Mouse (Mus musculus): ENCODE results near the gene Pabpc6. TPM values are rescaled to one million over a fixed set of nuclear protein-coding genes. Genes with fewer than 3 reads are reported as not detected.

Pabpc6 gene
- not detected in 2 replicates for polyA plus RNA-seq (2015; fragmentation: Nextera tagmentation; extraction: Ambion mirVana)

- no peaks in the 10 kb centered on the region for H3K36me3 ChIP-seq (ENCODE audit: control insufficient read depth, insufficient read depth, low read length)
- H3K9me3 ChIP-seq (replicated peaks; ENCODE audit: control insufficient read depth, low read length, poor library complexity, severe bottlenecking) = no peaks in the 10 kb centered on the region; the same call in 1 of the 2 replicates
- H3K27ac ChIP-seq (ENCODE audit: low read length) = no peak within 1 kb of the TSS
- no peaks in the 10 kb centered on the region for H3K4me1 ChIP-seq (ENCODE audit: control insufficient read depth, insufficient read depth, low read length)
- H3K4me2 ChIP-seq (ENCODE audit: low read length) = no peak within 1 kb of the TSS
- H3K4me3 ChIP-seq (ENCODE audit: low read depth, low read length) = no peak within 1 kb of the TSS
- no peak within 1 kb of the TSS for H3K9ac ChIP-seq (ENCODE audit: low read depth, low read length)
- WGBS = 96% methylated on average over 36 of the region's 36 CpGs
- no peak for ATAC-seq
- H3K27me3 ChIP-seq (ENCODE audit: control insufficient read depth, insufficient read depth, low read depth, low read length) = no peaks in the 10 kb centered on the region
Observed at GRCm38 (mm10) chr17:9669283-9669905, at the start of gene Pabpc6. Gene Pabpc6 (minus strand): TSS chr17:9669717.

GRCm38 (mm10) chr17:9710910-9711309 is 41.4 kb upstream of the Pabpc6 start:
- Histone ChIP-seq H3K27me3 (ENCODE audit: control insufficient read depth, insufficient read depth, low read depth, low read length) (no peaks in the 10 kb centered on the region), H3K9me3 (replicated peaks; ENCODE audit: control insufficient read depth, low read length, poor library complexity, severe bottlenecking) (no peaks in the 10 kb centered on the region; the same call in 1 of the 2 replicates), H3K27ac (ENCODE audit: low read length) (no peak overlapping the region), H3K36me3 (ENCODE audit: control insufficient read depth, insufficient read depth, low read length) (no peaks in the 10 kb centered on the region), H3K4me2 (ENCODE audit: low read length) (no peak overlapping the region), H3K4me3 (ENCODE audit: low read depth, low read length) (no peak overlapping the region), H3K4me1 (ENCODE audit: control insufficient read depth, insufficient read depth, low read length) (no peaks in the 10 kb centered on the region), H3K9ac (ENCODE audit: low read depth, low read length) (no peak overlapping the region)
- 94% methylated on average over 6 of the region's 6 CpGs for WGBS
- no peak for ATAC-seq

- Histone ChIP-seq H3K4me2 (ENCODE audit: low read length) (no peak overlapping the region), H3K36me3 (ENCODE audit: control insufficient read depth, insufficient read depth, low read length) (no peaks in the 10 kb centered on the region), H3K9ac (ENCODE audit: low read depth, low read length) (no peak overlapping the region), H3K27me3 (ENCODE audit: control insufficient read depth, insufficient read depth, low read depth, low read length) (no peaks in the 10 kb centered on the region), H3K9me3 (replicated peaks; ENCODE audit: control insufficient read depth, low read length, poor library complexity, severe bottlenecking) (no peaks in the 10 kb centered on the region), H3K4me3 (ENCODE audit: low read depth, low read length) (no peak overlapping the region), H3K4me1 (ENCODE audit: control insufficient read depth, insufficient read depth, low read length) (no peaks in the 10 kb centered on the region), H3K27ac (ENCODE audit: low read length) (no peak overlapping the region)
- no peak for ATAC-seq
- WGBS = 90% methylated on average over 3 of the region's 3 CpGs
Observed at GRCm38 (mm10) chr17:9708888-9709287, 39.4 kb upstream of the Pabpc6 start.

- Histone ChIP-seq H3K4me3 (ENCODE audit: low read depth, low read length) (no peak overlapping the region), H3K9ac (ENCODE audit: low read depth, low read length) (no peak overlapping the region), H3K4me2 (ENCODE audit: low read length) (no peak overlapping the region), H3K36me3 (ENCODE audit: control insufficient read depth, insufficient read depth, low read length) (no peaks in the 10 kb centered on the region), H3K9me3 (replicated peaks; ENCODE audit: control insufficient read depth, low read length, poor library complexity, severe bottlenecking) (no peaks in the 10 kb centered on the region), H3K4me1 (ENCODE audit: control insufficient read depth, insufficient read depth, low read length) (no peaks in the 10 kb centered on the region), H3K27ac (ENCODE audit: low read length) (no peak overlapping the region), H3K27me3 (ENCODE audit: control insufficient read depth, insufficient read depth, low read depth, low read length) (no peaks in the 10 kb centered on the region)
- ATAC-seq = no peak
- WGBS = 85% methylated on average over 1 of the region's 1 CpGs
Observed at GRCm38 (mm10) chr17:9707356-9707755, 37.8 kb upstream of the Pabpc6 start.

- H3K4me2 ChIP-seq (ENCODE audit: low read length) = no peak overlapping the region
- no peaks in the 10 kb centered on the region for H3K36me3 ChIP-seq (ENCODE audit: control insufficient read depth, insufficient read depth, low read length)
- 0 out of 2 replicates have a peak, but pooled peaks cover 3% of the 10 kb centered on the region for H3K4me1 ChIP-seq (ENCODE audit: control insufficient read depth, insufficient read depth, low read length)
- no peak overlapping the region for H3K27ac ChIP-seq (ENCODE audit: low read length)
- no peaks in the 10 kb centered on the region for H3K9me3 ChIP-seq (replicated peaks; ENCODE audit: control insufficient read depth, low read length, poor library complexity, severe bottlenecking)
- H3K9ac ChIP-seq (ENCODE audit: low read depth, low read length) = no peak overlapping the region
- WGBS = 39% methylated on average over 7 of the region's 7 CpGs
- ATAC-seq = peak; percentile 28; the same call in 1 of the 2 replicates
- no peak overlapping the region for H3K4me3 ChIP-seq (ENCODE audit: low read depth, low read length)
- no peaks in the 10 kb centered on the region for H3K27me3 ChIP-seq (ENCODE audit: control insufficient read depth, insufficient read depth, low read depth, low read length)
Observed at GRCm38 (mm10) chr17:9697763-9698162, 28.2 kb upstream of the Pabpc6 start.

- 73% methylated on average over 4 of the region's 4 CpGs for WGBS
- Histone ChIP-seq H3K27ac (ENCODE audit: low read length) (no peak overlapping the region), H3K4me1 (ENCODE audit: control insufficient read depth, insufficient read depth, low read length) (no peaks in the 10 kb centered on the region), H3K9ac (ENCODE audit: low read depth, low read length) (no peak overlapping the region), H3K36me3 (ENCODE audit: control insufficient read depth, insufficient read depth, low read length) (no peaks in the 10 kb centered on the region), H3K4me2 (ENCODE audit: low read length) (no peak overlapping the region), H3K9me3 (replicated peaks; ENCODE audit: control insufficient read depth, low read length, poor library complexity, severe bottlenecking) (no peaks in the 10 kb centered on the region), H3K4me3 (ENCODE audit: low read depth, low read length) (no peak overlapping the region), H3K27me3 (ENCODE audit: control insufficient read depth, insufficient read depth, low read depth, low read length) (no peaks in the 10 kb centered on the region)
- ATAC-seq = no peak
Observed at GRCm38 (mm10) chr17:9691251-9691650, 21.7 kb upstream of the Pabpc6 start.

- no peaks in the 10 kb centered on the region for H3K36me3 ChIP-seq (ENCODE audit: control insufficient read depth, insufficient read depth, low read length)
- no peak for ATAC-seq
- H3K4me1 ChIP-seq (ENCODE audit: control insufficient read depth, insufficient read depth, low read length) = peaks cover 4% of the 10 kb centered on the region
- 83% methylated on average over 4 of the region's 4 CpGs for WGBS
- H3K27me3 ChIP-seq (ENCODE audit: control insufficient read depth, insufficient read depth, low read depth, low read length) = no peaks in the 10 kb centered on the region
- no peak overlapping the region for H3K4me3 ChIP-seq (ENCODE audit: low read depth, low read length)
- H3K27ac ChIP-seq (ENCODE audit: low read length) = no peak overlapping the region
- H3K9me3 ChIP-seq (replicated peaks; ENCODE audit: control insufficient read depth, low read length, poor library complexity, severe bottlenecking) = no peaks in the 10 kb centered on the region
- no peak overlapping the region for H3K4me2 ChIP-seq (ENCODE audit: low read length)
- no peak overlapping the region for H3K9ac ChIP-seq (ENCODE audit: low read depth, low read length)
Observed at GRCm38 (mm10) chr17:9683539-9684155, 14.1 kb upstream of the Pabpc6 start.

- H3K27ac ChIP-seq (ENCODE audit: low read length) = peak overlapping the region; percentile 33; the same call in 1 of the 2 replicates
- H3K9me3 ChIP-seq (replicated peaks; ENCODE audit: control insufficient read depth, low read length, poor library complexity, severe bottlenecking) = no peaks in the 10 kb centered on the region
- H3K36me3 ChIP-seq (ENCODE audit: control insufficient read depth, insufficient read depth, low read length) = no peaks in the 10 kb centered on the region
- peaks cover 4% of the 10 kb centered on the region for H3K4me1 ChIP-seq (ENCODE audit: control insufficient read depth, insufficient read depth, low read length)
- H3K4me2 ChIP-seq (ENCODE audit: low read length) = no peak overlapping the region
- WGBS = 38% methylated on average over 8 of the region's 8 CpGs
- H3K9ac ChIP-seq (ENCODE audit: low read depth, low read length) = 0 out of 2 replicates have a peak overlapping the region, but pooled peaks have one; percentile 6
- H3K27me3 ChIP-seq (ENCODE audit: control insufficient read depth, insufficient read depth, low read depth, low read length) = no peaks in the 10 kb centered on the region
- no peak overlapping the region for H3K4me3 ChIP-seq (ENCODE audit: low read depth, low read length)
- ATAC-seq = no peak
Observed at GRCm38 (mm10) chr17:9680741-9681140, 11.2 kb upstream of the Pabpc6 start.

- WGBS = 67% methylated on average over 6 of the region's 6 CpGs
- H3K9me3 ChIP-seq (replicated peaks; ENCODE audit: control insufficient read depth, low read length, poor library complexity, severe bottlenecking) = no peaks in the 10 kb centered on the region
- H3K4me3 ChIP-seq (ENCODE audit: low read depth, low read length) = no peak overlapping the region
- H3K4me2 ChIP-seq (ENCODE audit: low read length) = no peak overlapping the region
- no peak for ATAC-seq
- H3K27me3 ChIP-seq (ENCODE audit: control insufficient read depth, insufficient read depth, low read depth, low read length) = no peaks in the 10 kb centered on the region
- no peak overlapping the region for H3K27ac ChIP-seq (ENCODE audit: low read length)
- H3K4me1 ChIP-seq (ENCODE audit: control insufficient read depth, insufficient read depth, low read length) = no peaks in the 10 kb centered on the region
- no peak overlapping the region for H3K9ac ChIP-seq (ENCODE audit: low read depth, low read length)
- no peaks in the 10 kb centered on the region for H3K36me3 ChIP-seq (ENCODE audit: control insufficient read depth, insufficient read depth, low read length)
Observed at GRCm38 (mm10) chr17:9675175-9675789, 5.8 kb upstream of the Pabpc6 start.
